Mouse (Mus musculus) Patski (cell line): ENCODE measurements around the gene Lgals2. TPM values are rescaled to one million over a fixed set of nuclear protein-coding genes. Genes with fewer than 3 reads are reported as not detected.

Source experiments
- ATAC-seq: fragments of 100-300 bp; one replicate; pipeline ENCODE4 v1.8.0; 2021
- CTCF ChIA-PET: fragments of 350-600 bp; sonication (Branson Sonifier 250); formaldehyde crosslinking; loops from one replicate; lab custom pipeline; 2022; ENCODE audit warnings: inconsistent platforms; lab: Charles Lee
- POLR2A ChIA-PET: fragments of 350-600 bp; sonication (Branson Sonifier 250); formaldehyde crosslinking; loops from one replicate; lab custom pipeline; 2022; ENCODE audit warnings: antibody characterized with exemption, inconsistent platforms; lab: Charles Lee
- DNase-seq: peaks from one replicate; pipeline ENCODE4 v3.0.0-alpha.2; 2011; ENCODE audit warnings: low read depth, low spot score
- H3K27me3 ChIP-seq: fragments of 371-371 bp; one replicate; pipeline ENCODE4 v1.5.1; 2021
- CTCF ChIP-seq: fragments of 100-300 bp; IDR thresholded peaks from one replicate; pipeline ENCODE4 v1.5.1; 2021
- in situ Hi-C: fragments of 300-500 bp; cut with MboI; formaldehyde crosslinking; loops from 3 replicates; pipeline ENCODE4 v1.11.1; 2018; ENCODE audit warnings: low pct_unique_long_range_greater_than_20kb, mixed read lengths
- polyA plus RNA-seq: library from polyadenylated mRNA; unstranded; gene quantifications from one replicate; pipeline ENCODE4 v1.2.3, GENCODE M21; 2021

Gene Lgals2
- polyA plus RNA-seq, 1 experiment from 2014 or later, result 0.90 TPM

- TF ChIP-seq CTCF, result no peak
- H3K27me3 ChIP-seq, result no peaks in the 10 kb centered on the region
- ATAC-seq (no peak), DNase-seq (no peak)
- ChIA-PET CTCF (interaction anchor here (0.6 to 10.1 kb wide), 3 partner anchors 22 to 82 kb away, joined by 3 to 144 read pairs (median 34); partner anchors contain the start of gene Lgals2), POLR2A (interaction anchor here (1.0 kb wide), 1 partner anchor 23 kb away, joined by 3 read pairs; no protein-coding TSS in a partner anchor)
- in situ Hi-C loops, result no loop called here
Observed at GRCm38 (mm10) chr15:78829636-78830035, 25.7 kb downstream of the Lgals2 start.

DNA sequence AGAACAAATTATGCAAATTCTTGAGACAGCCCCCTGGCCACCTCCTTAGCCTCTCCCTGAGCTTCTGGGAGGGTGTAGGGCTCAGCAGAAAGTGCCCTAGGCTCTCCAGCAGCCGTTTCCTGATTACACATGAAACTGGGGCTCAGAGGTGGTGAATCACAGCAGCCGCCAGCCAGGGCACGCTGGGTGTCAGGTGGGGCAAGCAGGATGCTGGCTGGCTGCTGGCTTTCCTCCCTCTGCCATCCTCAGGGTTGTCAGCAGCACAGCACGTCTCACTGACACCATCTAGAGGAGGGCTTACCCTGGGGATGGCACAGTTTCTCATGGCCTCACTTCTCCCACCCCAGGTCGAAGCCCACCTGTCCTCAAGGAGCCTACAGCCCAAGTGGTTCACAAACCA lies 27.0 kb downstream of the Lgals2 start:
- ChIA-PET CTCF (interaction anchor here (5.1 to 10.1 kb wide), 2 partner anchors 23 to 42 kb away, joined by 34 to 144 read pairs; partner anchors contain the start of gene Lgals2), POLR2A (interaction anchor here (2.3 to 3.6 kb wide), 2 partner anchors 19 to 22 kb away, joined by 6 to 14 read pairs; no protein-coding TSS in a partner anchor)
- in situ Hi-C loops, result no loop called here
- DNase-seq (no peak), ATAC-seq (peak; percentile 60)
- no peaks in the 10 kb centered on the region for H3K27me3 ChIP-seq
- no peak for TF ChIP-seq CTCF

- ChIA-PET POLR2A (interaction anchor here (0.5 to 3.6 kb wide), 4 partner anchors 18 to 32 kb away, joined by 3 to 14 read pairs (median 5); no protein-coding TSS in a partner anchor), CTCF (interaction anchor here (0.6 to 10.1 kb wide), 7 partner anchors 8 to 49 kb away, joined by 3 to 144 read pairs (median 5); partner anchors contain the start of gene Lgals2)
- DNase-seq, result no peak
- H3K27me3 ChIP-seq, result no peaks in the 10 kb centered on the region
- no peak for ATAC-seq
- TF ChIP-seq CTCF, result no peak
- in situ Hi-C loops, result no loop called here
Observed at GRCm38 (mm10) chr15:78826213-78827204, 28.8 kb downstream of the Lgals2 start.

- ATAC-seq, result no peak
- CTCF ChIA-PET, result no interaction called here
Observed at GRCm38 (mm10) chr15:78816074-78816391, 39.3 kb downstream of the Lgals2 start.

DNA sequence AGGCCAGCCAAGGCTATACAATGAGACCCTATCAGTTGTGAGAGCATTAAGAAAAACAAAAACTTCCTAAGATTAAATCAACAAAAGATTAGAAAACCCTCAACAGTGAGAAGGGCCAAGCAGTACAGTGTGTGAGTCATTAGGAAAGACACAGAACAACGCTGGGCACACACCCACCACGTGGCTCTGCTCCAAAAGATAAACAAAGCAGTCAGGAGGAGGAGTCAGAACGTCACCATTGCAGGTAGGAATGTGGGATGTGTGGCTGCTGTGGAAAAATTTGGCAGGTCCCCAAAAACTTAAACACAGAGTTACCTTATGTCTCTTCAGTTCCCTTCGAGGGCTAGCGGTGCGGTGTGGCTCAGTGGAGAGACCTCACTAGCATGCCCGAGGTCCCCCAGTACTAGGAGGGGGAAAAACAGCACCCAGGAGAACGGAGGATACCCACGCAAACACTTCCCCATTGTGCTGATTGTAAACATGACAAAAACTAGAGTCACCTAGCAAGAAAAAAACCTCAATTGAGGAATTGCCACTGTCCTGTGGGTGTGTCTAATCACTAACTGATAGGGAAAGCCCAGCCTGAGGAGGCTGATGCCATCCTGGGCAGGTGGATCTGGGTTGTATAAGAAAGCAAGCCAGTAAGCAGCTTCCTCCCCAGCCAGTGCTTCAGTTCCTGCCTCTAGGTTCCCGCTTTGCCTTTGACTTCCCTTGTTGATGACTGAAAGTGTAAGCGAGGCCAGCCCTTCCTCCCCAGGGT lies 39.8 kb downstream of the Lgals2 start:
- TF ChIP-seq CTCF, result no peak
- ChIA-PET POLR2A (no interaction called here), CTCF (no interaction called here)
- ATAC-seq (no peak), DNase-seq (no peak)
- H3K27me3 ChIP-seq, result no peaks in the 10 kb centered on the region
- in situ Hi-C loops, result loop anchor here (5.0 kb wide), 1 partner anchor 57 kb away; no protein-coding TSS in a partner anchor

More at GRCm38 (mm10) chr15:78816074-78816391, 39.3 kb downstream of the Lgals2 start:
- no peaks in the 10 kb centered on the region for H3K27me3 ChIP-seq
- TF ChIP-seq CTCF, result no peak
- no peak for DNase-seq
- POLR2A ChIA-PET, result no interaction called here
- in situ Hi-C loops, result loop anchor here (5.0 kb wide), 1 partner anchor 56 kb away; no protein-coding TSS in a partner anchor

DNA sequence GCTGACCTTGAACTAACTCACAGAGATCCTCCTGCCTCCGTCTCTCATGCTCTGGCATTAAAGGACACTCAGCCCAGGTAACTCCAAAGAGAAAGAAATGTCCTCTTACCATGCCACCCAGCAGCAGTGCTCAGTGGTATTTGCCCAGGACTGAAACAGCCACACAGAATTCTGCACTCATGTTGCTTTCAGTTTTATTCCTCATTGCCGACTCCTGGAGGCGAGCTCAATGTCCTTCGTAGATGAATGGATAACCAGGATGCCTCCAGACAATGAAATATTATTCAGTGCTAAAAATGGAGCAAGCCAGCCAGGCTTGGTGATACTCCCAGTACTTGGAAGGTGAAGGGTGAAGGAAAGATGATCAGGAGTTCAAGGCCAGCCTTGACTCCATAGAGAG lies 41.7 kb downstream of the Lgals2 start:
- ChIA-PET CTCF (no interaction called here), POLR2A (no interaction called here)
- DNase-seq, result no peak
- no peak for TF ChIP-seq CTCF
- ATAC-seq, result no peak
- no peaks in the 10 kb centered on the region for H3K27me3 ChIP-seq
- in situ Hi-C loops, result no loop called here

GRCm38 (mm10) chr15:78810146-78810545 lies 45.2 kb downstream of the Lgals2 start:
- no peaks in the 10 kb centered on the region for H3K27me3 ChIP-seq
- CTCF ChIA-PET, result no interaction called here
- POLR2A ChIA-PET, result no interaction called here
- TF ChIP-seq CTCF, result no peak
- DNase-seq (no peak), ATAC-seq (no peak)
- in situ Hi-C loops, result no loop called here

DNA sequence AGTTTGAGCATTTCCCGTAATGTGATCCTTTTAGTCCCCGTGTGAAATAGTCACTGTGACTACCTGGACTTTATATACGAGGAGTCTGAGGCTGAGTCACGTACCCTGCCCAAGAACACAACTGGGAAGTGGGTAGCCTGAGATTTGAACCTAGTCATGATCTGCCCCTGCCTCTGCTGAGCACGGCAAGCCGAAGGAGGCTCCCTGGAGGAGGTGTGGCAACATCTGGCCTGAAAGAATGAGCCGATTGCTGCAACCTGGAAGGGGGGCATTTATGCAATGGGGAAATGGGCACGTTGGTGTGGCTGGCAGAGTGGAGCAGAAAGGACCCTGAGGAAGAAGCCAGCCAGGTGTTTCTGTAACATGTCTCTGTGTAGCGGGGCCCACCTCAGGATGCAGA lies 45.6 kb downstream of the Lgals2 start:
- ChIA-PET CTCF (no interaction called here), POLR2A (no interaction called here)
- ATAC-seq (no peak), DNase-seq (no peak)
- H3K27me3 ChIP-seq, result no peaks in the 10 kb centered on the region
- no peak for TF ChIP-seq CTCF
- in situ Hi-C loops, result no loop called here

DNA sequence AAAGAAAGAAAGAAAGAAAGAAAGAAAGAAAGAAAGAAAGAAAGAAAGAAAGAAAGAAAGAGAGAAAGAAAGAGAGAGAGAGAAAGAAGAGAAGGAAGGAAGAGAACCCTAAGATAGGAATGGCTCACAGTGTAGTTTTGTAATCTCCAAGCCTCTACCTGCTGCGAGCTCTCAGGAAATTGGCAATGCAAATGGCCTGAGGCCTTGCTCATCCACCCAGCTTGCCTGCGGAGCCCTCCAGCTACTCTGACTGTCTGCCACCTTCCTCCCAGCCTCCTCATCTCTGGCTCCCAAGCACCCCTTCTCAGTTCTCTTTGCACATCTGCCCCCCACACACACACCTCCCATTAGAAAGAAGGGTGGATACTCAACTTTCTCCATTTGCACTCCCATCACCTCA lies 46.3 kb downstream of the Lgals2 start:
- ChIA-PET POLR2A (interaction anchor here (0.7 kb wide), 1 partner anchor 63 kb away, joined by 3 read pairs; no protein-coding TSS in a partner anchor), CTCF (no interaction called here)
- ATAC-seq (no peak), DNase-seq (no peak)
- in situ Hi-C loops, result no loop called here
- H3K27me3 ChIP-seq, result no peaks in the 10 kb centered on the region
- no peak for TF ChIP-seq CTCF

GRCm38 (mm10) chr15:78807141-78807540 lies 48.2 kb downstream of the Lgals2 start:
- in situ Hi-C loops, result no loop called here
- DNase-seq, result no peak
- TF ChIP-seq CTCF, result no peak
- CTCF ChIA-PET, result interaction anchor here (1.0 kb wide), 1 partner anchor 20 kb away, joined by 5 read pairs; no protein-coding TSS in a partner anchor
- POLR2A ChIA-PET, result no interaction called here
- ATAC-seq, result peak; percentile 38
- no peaks in the 10 kb centered on the region for H3K27me3 ChIP-seq
